Mouse (Mus musculus): ENCODE data around the gene Mrpl1. TPM values are rescaled to one million over a fixed set of nuclear protein-coding genes. Genes with fewer than 3 reads are reported as not detected.

The Mrpl1 gene
- polyA plus RNA-seq, 1 experiment from 2014 or later = 17.1 TPM

- H3K4me2 ChIP-seq = no peak overlapping the region
- H3K36me3 ChIP-seq = no peaks in the 10 kb centered on the region
- H3K9me3 ChIP-seq = no peaks in the 10 kb centered on the region
- H3K4me1 ChIP-seq (replicated peaks) = no peaks in the 10 kb centered on the region
- WGBS = 77% methylated on average over 11 of the region's 11 CpGs
- H3K27me3 ChIP-seq = no peaks in the 10 kb centered on the region
- H3K4me3 ChIP-seq = no peak overlapping the region
- H3K27ac ChIP-seq (replicated peaks) = no peak overlapping the region
- no peak overlapping the region for H3K9ac ChIP-seq
- ATAC-seq (ENCODE audit: low read depth) = no peak
Observed at GRCm38 (mm10) chr5:96176879-96177358, 32.4 kb upstream of the Mrpl1 start.

- H3K4me2 ChIP-seq = no peak overlapping the region
- H3K4me1 ChIP-seq (replicated peaks) = no peaks in the 10 kb centered on the region
- no peaks in the 10 kb centered on the region for H3K36me3 ChIP-seq
- ATAC-seq (ENCODE audit: low read depth) = no peak
- no peak overlapping the region for H3K27ac ChIP-seq (replicated peaks)
- no peaks in the 10 kb centered on the region for H3K9me3 ChIP-seq
- no peak overlapping the region for H3K9ac ChIP-seq
- H3K27me3 ChIP-seq = no peaks in the 10 kb centered on the region
- H3K4me3 ChIP-seq = no peak overlapping the region
- 61% methylated on average over 2 of the region's 2 CpGs for WGBS
Observed at GRCm38 (mm10) chr5:96183211-96183610, 26.1 kb upstream of the Mrpl1 start.

GRCm38 (mm10) chr5:96183987-96184386, 25.3 kb upstream of the Mrpl1 start:
- Histone ChIP-seq H3K9me3 (no peaks in the 10 kb centered on the region), H3K9ac (no peak overlapping the region), H3K4me1 (replicated peaks) (no peaks in the 10 kb centered on the region), H3K27ac (replicated peaks) (no peak overlapping the region), H3K36me3 (no peaks in the 10 kb centered on the region), H3K4me3 (no peak overlapping the region), H3K27me3 (no peaks in the 10 kb centered on the region), H3K4me2 (no peak overlapping the region)
- 62% methylated on average over 2 of the region's 2 CpGs for WGBS
- ATAC-seq (ENCODE audit: low read depth) = no peak

- no peak overlapping the region for H3K9ac ChIP-seq
- WGBS = 93% methylated on average over 1 of the region's 1 CpGs
Observed at GRCm38 (mm10) chr5:96189761-96190160, 19.5 kb upstream of the Mrpl1 start.

GRCm38 (mm10) chr5:96191251-96191650, 18.0 kb upstream of the Mrpl1 start:
- Histone ChIP-seq H3K27ac (replicated peaks) (no peak overlapping the region), H3K4me1 (replicated peaks) (no peaks in the 10 kb centered on the region), H3K4me3 (no peak overlapping the region), H3K36me3 (no peaks in the 10 kb centered on the region), H3K4me2 (no peak overlapping the region), H3K27me3 (no peaks in the 10 kb centered on the region), H3K9ac (no peak overlapping the region), H3K9me3 (no peaks in the 10 kb centered on the region)
- no peak for ATAC-seq (ENCODE audit: low read depth)
- WGBS = 66% methylated on average over 4 of the region's 4 CpGs

More at GRCm38 (mm10) chr5:96189761-96190160, 19.5 kb upstream of the Mrpl1 start:
- H3K4me3 ChIP-seq = no peak overlapping the region
- H3K9me3 ChIP-seq = no peaks in the 10 kb centered on the region
- no peak overlapping the region for H3K4me2 ChIP-seq
- H3K27me3 ChIP-seq = no peaks in the 10 kb centered on the region
- ATAC-seq (ENCODE audit: low read depth) = no peak
- no peaks in the 10 kb centered on the region for H3K36me3 ChIP-seq
- H3K4me1 ChIP-seq (replicated peaks) = no peaks in the 10 kb centered on the region
- H3K27ac ChIP-seq (replicated peaks) = no peak overlapping the region

- Histone ChIP-seq H3K9ac (no peak overlapping the region), H3K4me2 (no peak overlapping the region), H3K4me3 (no peak overlapping the region), H3K27ac (replicated peaks) (no peak overlapping the region), H3K27me3 (no peaks in the 10 kb centered on the region), H3K9me3 (no peaks in the 10 kb centered on the region), H3K36me3 (no peaks in the 10 kb centered on the region), H3K4me1 (replicated peaks) (no peaks in the 10 kb centered on the region)
- no peak for ATAC-seq (ENCODE audit: low read depth)
- WGBS = 82% methylated on average over 2 of the region's 2 CpGs
Observed at GRCm38 (mm10) chr5:96196547-96197052, 12.7 kb upstream of the Mrpl1 start.

- 82% methylated on average over 6 of the region's 6 CpGs for WGBS
- Histone ChIP-seq H3K4me1 (replicated peaks) (no peaks in the 10 kb centered on the region), H3K27me3 (no peaks in the 10 kb centered on the region), H3K4me2 (no peak overlapping the region), H3K36me3 (no peaks in the 10 kb centered on the region), H3K9ac (no peak overlapping the region), H3K9me3 (no peaks in the 10 kb centered on the region), H3K27ac (replicated peaks) (no peak overlapping the region), H3K4me3 (no peak overlapping the region)
- ATAC-seq (ENCODE audit: low read depth) = no peak
Observed at GRCm38 (mm10) chr5:96198271-96198670, 11.0 kb upstream of the Mrpl1 start.

GRCm38 (mm10) chr5:96200269-96200668, 9.0 kb upstream of the Mrpl1 start:
- Histone ChIP-seq H3K36me3 (no peaks in the 10 kb centered on the region), H3K27ac (replicated peaks) (no peak overlapping the region), H3K4me1 (replicated peaks) (no peaks in the 10 kb centered on the region), H3K9ac (no peak overlapping the region), H3K27me3 (no peaks in the 10 kb centered on the region), H3K9me3 (no peaks in the 10 kb centered on the region), H3K4me2 (no peak overlapping the region), H3K4me3 (no peak overlapping the region)
- 88% methylated on average over 3 of the region's 3 CpGs for WGBS
- ATAC-seq (ENCODE audit: low read depth) = no peak

GRCm38 (mm10) chr5:96201462-96202154, 7.7 kb upstream of the Mrpl1 start:
- Histone ChIP-seq H3K27ac (replicated peaks) (no peak overlapping the region), H3K4me3 (no peak overlapping the region), H3K9ac (no peak overlapping the region), H3K27me3 (no peaks in the 10 kb centered on the region), H3K9me3 (no peaks in the 10 kb centered on the region), H3K36me3 (no peaks in the 10 kb centered on the region), H3K4me2 (no peak overlapping the region), H3K4me1 (replicated peaks) (peaks cover 1% of the 10 kb centered on the region; the same call in 1 of the 2 replicates)
- ATAC-seq (ENCODE audit: low read depth) = no peak
- 80% methylated on average over 10 of the region's 10 CpGs for WGBS

- H3K4me2 ChIP-seq = no peak overlapping the region
Observed at GRCm38 (mm10) chr5:96206897-96207296, 2.4 kb upstream of the Mrpl1 start.

GRCm38 (mm10) chr5:96207531-96207930, 1.8 kb upstream of the Mrpl1 start:
- no peak overlapping the region for H3K4me2 ChIP-seq
- H3K4me3 ChIP-seq = no peak overlapping the region
- no peak overlapping the region for H3K27ac ChIP-seq (replicated peaks)
- WGBS = 80% methylated on average over 2 of the region's 2 CpGs
- no peak for ATAC-seq (ENCODE audit: low read depth)
- H3K4me1 ChIP-seq (replicated peaks) = peaks cover 16% of the 10 kb centered on the region
- H3K27me3 ChIP-seq = no peaks in the 10 kb centered on the region
- no peaks in the 10 kb centered on the region for H3K36me3 ChIP-seq
- no peak overlapping the region for H3K9ac ChIP-seq
- no peaks in the 10 kb centered on the region for H3K9me3 ChIP-seq

More at GRCm38 (mm10) chr5:96206897-96207296, 2.4 kb upstream of the Mrpl1 start:
- 63% methylated on average over 2 of the region's 2 CpGs for WGBS
- Histone ChIP-seq H3K27me3 (no peaks in the 10 kb centered on the region), H3K4me1 (replicated peaks) (peaks cover 16% of the 10 kb centered on the region), H3K4me3 (no peak overlapping the region), H3K27ac (replicated peaks) (no peak overlapping the region), H3K36me3 (no peaks in the 10 kb centered on the region), H3K9ac (no peak overlapping the region), H3K9me3 (no peaks in the 10 kb centered on the region)
- no peak for ATAC-seq (ENCODE audit: low read depth)

GRCm38 (mm10) chr5:96208543-96208942, 750 bp upstream of the Mrpl1 start:
- Histone ChIP-seq H3K27ac (replicated peaks) (no peak overlapping the region), H3K27me3 (no peaks in the 10 kb centered on the region), H3K4me3 (no peak overlapping the region), H3K4me2 (peak overlapping the region; percentile 80), H3K9ac (no peak overlapping the region), H3K9me3 (no peaks in the 10 kb centered on the region), H3K36me3 (no peaks in the 10 kb centered on the region), H3K4me1 (replicated peaks) (peaks cover 16% of the 10 kb centered on the region)
- no peak for ATAC-seq (ENCODE audit: low read depth)
- 74% methylated on average over 4 of the region's 4 CpGs for WGBS

All from neural tube, embryonic 13.5 days (tissue).